ENCODE assay signal across 9 mouse cellular contexts in genomic region chr8:12477449-12478401, GRCm38 (mm10).
DNase-seq lines count a peak whose midpoint lies in the region; ATAC-seq and TF ChIP-seq lines count a peak whose summit lies in the region.
"Had no signal": no experiment of that assay in that cellular context is flagged by ENCODE, and none has a peak within 500 bp of the region (broad histone marks: within the 10 kb centered on the region; RNA-seq: fewer than 3 reads in every experiment).

No protein-coding gene starts in this region.

- WGBS in heart, embryonic 14.5 days: 11% methylated on average over 39 of the region's 39 CpGs
- 10% methylated on average over 39 of the region's 39 CpGs for WGBS in forebrain, postnatal 0 days
- 5% methylated on average over 39 of the region's 39 CpGs for WGBS in midbrain, embryonic 14.5 days

- no peak for TF ChIP-seq CTCF in forebrain, postnatal 0 days (IDR thresholded peaks at IDR 0.05; ENCODE audit: low read depth)

- peak overlapping the region; percentile 42; the same call in 1 of the 2 replicates for H3K9ac ChIP-seq in heart, embryonic 14.5 days (ENCODE audit: low read length)
- peak overlapping the region; percentile 46 for H3K9ac ChIP-seq in forebrain, postnatal 0 days
- peak overlapping the region; percentile 42; the same call in 1 of the 2 replicates for H3K9ac ChIP-seq in midbrain, embryonic 14.5 days (replicated peaks; ENCODE audit: low read length)

- H3K9me3 ChIP-seq in heart, embryonic 14.5 days (ENCODE audit: control insufficient read depth, low read length): no peaks in the 10 kb centered on the region; the same call in 1 of the 2 replicates
- H3K9me3 ChIP-seq in forebrain, postnatal 0 days (ENCODE audit: low read length): no peaks in the 10 kb centered on the region
- H3K9me3 ChIP-seq in midbrain, embryonic 14.5 days (ENCODE audit: control insufficient read depth, low read length): no peaks in the 10 kb centered on the region
- H3K9me3 ChIP-seq: G1E had no signal

- H3K4me2 ChIP-seq in heart, embryonic 14.5 days (ENCODE audit: low read length): peak overlapping the region; percentile 70
- H3K4me2 ChIP-seq in forebrain, postnatal 0 days (ENCODE audit: low read depth): peak overlapping the region; percentile 60
- H3K4me2 ChIP-seq in midbrain, embryonic 14.5 days (ENCODE audit: low read length): peak overlapping the region; percentile 60

- peaks cover 80% of the 10 kb centered on the region for H3K27me3 ChIP-seq in heart, embryonic 14.5 days (ENCODE audit: control insufficient read depth, insufficient read depth, low read length)
- H3K27me3 ChIP-seq in forebrain, postnatal 0 days (ENCODE audit: insufficient read depth, low read length): no peaks in the 10 kb centered on the region
- peaks cover 5% of the 10 kb centered on the region; the same call in 1 of the 2 replicates for H3K27me3 ChIP-seq in midbrain, embryonic 14.5 days (ENCODE audit: control insufficient read depth, insufficient read depth, low read length)

- H3K36me3 ChIP-seq in heart, embryonic 14.5 days (ENCODE audit: control insufficient read depth, insufficient read depth, low read length): no peaks in the 10 kb centered on the region
- no peaks in the 10 kb centered on the region for H3K36me3 ChIP-seq in forebrain, postnatal 0 days (ENCODE audit: insufficient read depth)
- no peaks in the 10 kb centered on the region for H3K36me3 ChIP-seq in midbrain, embryonic 14.5 days (ENCODE audit: control insufficient read depth, insufficient read depth, low read length)
- H3K36me3 ChIP-seq: G1E had no signal

- ATAC-seq in heart, embryonic 14.5 days (ENCODE audit: insufficient number of reproducible peaks, insufficient read depth, low FRiP score, low read depth): no peak
- peak; percentile 66; the same call in 1 of the 2 replicates for ATAC-seq in forebrain, postnatal 0 days
- peak; percentile 65 for ATAC-seq in midbrain, embryonic 14.5 days (ENCODE audit: low FRiP score, low TSS enrichment)

- peaks cover 0 to 3% of the 10 kb centered on the region in 2 experiments; a peak in 1 of 4 replicates for H3K4me1 ChIP-seq in heart, embryonic 14.5 days (ENCODE audit: control insufficient read depth in 2 of 2, insufficient read depth in 2 of 2, low read length in 2 of 2)
- H3K4me1 ChIP-seq in forebrain, postnatal 0 days (ENCODE audit: insufficient read depth): peaks cover 7% of the 10 kb centered on the region; the same call in 1 of the 2 replicates
- H3K4me1 ChIP-seq in midbrain, embryonic 14.5 days (ENCODE audit: control insufficient read depth, insufficient read depth, low read length): peaks cover 20% of the 10 kb centered on the region; the same call in 1 of the 2 replicates

- no peak for DNase-seq in heart, adult 11 months
- peak; percentile 26 for DNase-seq in adrenal gland, postnatal 14 days
- DNase-seq in forebrain, postnatal 0 days: peak; percentile 53
- DNase-seq in midbrain, embryonic 14.5 days: peak; percentile 82
- no peak for DNase-seq in c-Kit-positive CD71-positive TER-119-positive erythroid progenitor cells, embryonic 14.5 days (ENCODE audit: low spot score)
- DNase-seq in frontal cortex, postnatal 25 days (ENCODE audit: low spot score in 2 of 2): no peak
- DNase-seq in cerebellum, postnatal 36 days: no peak

- H3K4me3 ChIP-seq in heart, embryonic 14.5 days (ENCODE audit: control insufficient read depth in 1 of 2, insufficient read depth in 1 of 2, low read depth in 1 of 2, low read length in 2 of 2): peak overlapping the region; percentile 34 to 40
- H3K4me3 ChIP-seq in forebrain, postnatal 0 days (ENCODE audit: low read depth, low read length): peak overlapping the region; percentile 35
- H3K4me3 ChIP-seq in midbrain, embryonic 14.5 days (replicated peaks; ENCODE audit: low read depth, low read length): peak overlapping the region; percentile 28

- H3K27ac ChIP-seq in heart, embryonic 14.5 days (replicated peaks in 1 of 2; ENCODE audit: control insufficient read depth in 1 of 2, insufficient read depth in 1 of 2, low read depth in 2 of 2, low read length in 2 of 2): no peak overlapping the region
- H3K27ac ChIP-seq in forebrain, postnatal 0 days (ENCODE audit: low read depth, low read length): no peak overlapping the region
- 0 out of 2 replicates have a peak overlapping the region, but pooled peaks have one; percentile 27 for H3K27ac ChIP-seq in midbrain, embryonic 14.5 days (replicated peaks; ENCODE audit: low read depth, low read length)

Comparison
In these comparisons a context has a peak if more than half of its experiments do, and no peak if none do; other contexts are left out.
1. DNase-seq: peak in adrenal gland, postnatal 14 days (single experiment), forebrain, postnatal 0 days (single experiment) and midbrain, embryonic 14.5 days (single experiment); none in heart, adult 11 months (single experiment), c-Kit-positive CD71-positive TER-119-positive erythroid progenitor cells, embryonic 14.5 days (single experiment), frontal cortex, postnatal 25 days (0 of 2) and cerebellum, postnatal 36 days (0 of 2).
2. Peak in every context shown above with its lines, with median percentiles within 50 percentile points of each other: H3K4me2 ChIP-seq, H3K4me3 ChIP-seq and H3K9ac ChIP-seq.